Mouse (Mus musculus) lung, adult 2 months (tissue): ENCODE data around the gene Sptan1.

ENCODE experiments used
- CTCF ChIP-seq: fragments of 200-500 bp; IDR thresholded peaks from 2 replicates; pipeline ENCODE4 v1.5.1; 2011; ENCODE audit warnings: mild to moderate bottlenecking, low read length, control low read depth; ENCODE audit not compliant: insufficient read depth
- POLR2A ChIP-seq: fragments of 200-500 bp; IDR thresholded peaks from 2 replicates; pipeline ENCODE4 v1.6.1; 2011; ENCODE audit warnings: low read depth, mild to moderate bottlenecking, control low read depth, low read length, borderline replicate concordance; ENCODE audit errors: extremely low read depth

GRCm38 (mm10) chr2:30044550-30044949, 79.2 kb downstream of the Sptan1 start:
- TF ChIP-seq POLR2A: no peak
- no peak for TF ChIP-seq CTCF
